Mouse (Mus musculus) heart, postnatal 36 days (tissue): Measurements from ENCODE around the gene Ehmt2. TPM values are rescaled to one million over a fixed set of nuclear protein-coding genes. Genes with fewer than 3 reads are reported as not detected.
A peak's percentile ranks its signal among the peaks of the same experiment; 100 is the strongest.
"Not testable (repeated sequence)": the region's sequence is repeated elsewhere in the genome, so short reads cannot be mapped to it uniquely, and the experiment has no call there.

Source experiments
- DNase-seq, 2 experiments: peaks; one replicate each; pipeline ENCODE4 v3.0.0; 2021 to 2022
- intact Hi-C: fragments of 180-260 bp; cut with DNase I; formaldehyde crosslinking; loops from one replicate; pipeline ENCODE4 v1.15.1; 2025
- total RNA-seq, 2 experiments: library from RNA; stranded (reverse); gene quantifications; 2 replicates each; pipeline ENCODE4 v1.2.3; 2021

Ehmt2 gene
- total RNA-seq, 2 experiments from 2014 or later: 44.6 to 49.8 TPM

DNA sequence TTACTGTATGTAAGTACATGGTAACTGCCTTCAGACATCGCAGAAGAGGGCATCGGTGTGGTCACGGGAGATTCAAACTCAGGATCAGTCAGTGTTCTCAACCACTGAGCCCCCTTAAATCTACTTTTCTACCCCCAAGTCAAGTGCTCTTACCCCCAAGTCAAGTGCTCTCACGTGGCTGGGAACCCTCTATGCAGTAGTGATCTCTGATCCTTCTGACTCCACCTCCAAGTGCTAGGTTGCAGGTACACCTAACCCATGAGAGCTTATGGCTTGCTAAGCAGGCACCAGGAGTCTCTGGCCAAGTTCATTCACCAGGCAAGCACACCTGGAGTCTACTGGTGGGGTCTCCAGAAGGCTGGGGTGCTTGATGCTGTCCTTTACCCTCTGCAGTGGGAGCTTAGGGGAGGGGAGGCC, 51.3 kb downstream of the Ehmt2 start:
- no peak for DNase-seq
- intact Hi-C loops: no loop called here

DNA sequence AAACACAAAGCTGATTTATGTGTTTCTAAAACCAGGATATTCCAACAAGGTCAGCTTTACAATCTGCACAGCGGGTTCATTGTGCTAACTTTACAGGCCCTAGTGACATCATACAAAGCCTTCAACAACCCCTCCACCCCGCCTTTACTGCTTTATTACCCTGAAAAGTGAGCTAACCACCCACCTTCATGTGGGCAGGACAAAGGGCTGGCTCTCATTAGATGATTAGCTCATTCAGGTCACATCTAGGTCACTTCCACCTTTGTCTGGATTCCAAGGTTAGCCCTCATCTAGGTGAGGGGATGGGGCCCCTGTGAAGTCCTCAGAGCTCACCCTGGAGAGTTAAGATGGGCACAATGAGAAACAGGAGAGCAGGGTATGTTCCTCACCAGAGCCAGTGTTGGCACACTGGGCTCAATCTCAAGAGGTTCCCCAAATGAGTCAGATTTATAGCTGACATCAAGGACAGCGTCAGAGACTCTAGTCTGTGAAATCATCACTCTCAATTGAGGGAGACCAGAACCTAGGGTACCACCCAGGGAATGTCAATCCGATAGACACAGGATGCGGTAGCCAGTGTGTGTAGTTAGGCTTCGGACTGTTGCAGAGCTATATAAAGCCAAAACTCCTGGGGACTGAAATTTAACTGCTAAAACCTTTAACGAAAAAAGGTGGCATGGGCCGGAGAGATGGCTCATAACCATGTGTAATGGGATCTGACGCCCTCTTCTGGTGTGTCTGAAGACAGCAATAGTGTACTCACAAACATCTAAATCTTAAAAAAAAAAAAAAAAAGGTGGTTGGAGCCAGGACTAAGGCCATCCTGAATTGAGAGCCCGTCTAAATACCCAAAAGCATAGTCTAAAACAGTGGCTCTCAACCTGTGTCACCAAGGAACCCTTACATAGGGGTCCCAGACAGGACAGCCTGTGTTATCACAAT, 52.5 kb downstream of the Ehmt2 start:
- no peak for DNase-seq
- intact Hi-C loops: no loop called here

DNA sequence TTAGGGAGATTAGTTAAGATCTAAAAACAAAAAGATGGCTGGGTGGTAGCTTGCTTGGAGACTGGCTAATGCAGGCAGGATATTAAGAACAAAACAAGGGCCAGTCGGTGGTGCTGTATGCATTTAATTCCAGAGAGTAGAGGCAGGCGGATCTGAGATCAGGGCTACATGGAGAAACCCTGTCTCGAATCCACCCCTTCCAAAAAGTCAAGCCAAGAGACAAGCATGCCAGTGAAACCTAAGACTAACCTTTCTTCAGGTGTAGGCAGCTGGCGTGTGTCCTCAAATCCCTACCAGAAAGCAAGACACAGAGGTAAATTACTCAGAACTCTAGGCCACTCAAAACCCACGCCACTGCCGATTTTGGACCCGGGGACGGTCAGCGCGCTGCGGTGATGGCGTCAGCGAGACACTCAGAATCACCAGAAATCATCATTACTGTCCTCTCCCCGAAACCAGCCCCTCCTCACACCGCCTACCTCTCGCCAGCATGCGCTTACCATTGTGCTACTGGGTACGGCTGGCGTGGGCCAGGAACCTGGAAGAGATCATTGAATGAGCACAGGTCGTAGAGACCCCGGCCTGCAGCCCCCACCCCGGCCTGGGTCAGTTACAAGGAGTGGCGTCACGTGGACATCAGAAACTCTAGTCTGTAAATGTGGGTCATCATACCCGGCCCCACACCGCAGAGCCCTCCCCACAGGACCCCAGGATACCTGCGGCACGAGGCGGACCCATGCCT, 53.5 kb downstream of the Ehmt2 start:
- no peak for DNase-seq
- intact Hi-C loops: loop anchor here (1.0 kb wide), 1 partner anchor 29 kb away; the partner anchor contains the start of gene Lsm2

DNA sequence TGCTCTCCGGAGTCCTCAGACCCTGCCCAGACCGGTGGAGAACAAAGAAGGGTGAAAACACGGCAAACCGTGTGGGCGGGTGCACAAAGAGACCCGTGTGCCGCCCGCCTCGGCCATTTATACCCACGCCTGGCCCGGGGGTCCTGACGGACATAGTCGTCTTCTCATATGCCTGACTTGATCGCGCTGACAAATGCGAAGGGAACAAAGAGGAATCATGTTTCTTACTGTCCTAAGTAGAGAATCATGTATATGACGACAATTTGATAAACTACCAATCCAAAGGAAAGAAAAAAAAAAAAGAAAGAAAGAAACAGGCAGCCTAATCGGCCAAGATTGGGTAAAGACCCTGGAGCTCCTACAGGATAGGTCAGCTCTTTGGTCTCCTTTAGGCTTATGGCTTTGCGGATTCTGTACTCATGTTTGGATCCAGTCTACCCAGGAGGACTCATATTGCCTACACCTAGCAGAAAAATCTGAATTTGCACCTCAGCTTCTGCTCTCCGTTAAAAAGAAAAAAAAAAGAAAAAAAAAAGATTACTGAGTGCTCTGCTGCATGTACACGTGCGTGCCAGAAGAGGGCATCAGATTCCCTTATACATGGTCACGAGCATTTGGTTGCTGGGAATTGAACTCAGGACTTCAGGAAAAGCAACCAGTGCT, 54.2 kb downstream of the Ehmt2 start:
- intact Hi-C loops: loop anchor here (1.0 kb wide), 1 partner anchor 29 kb away; the partner anchor contains the start of gene Lsm2
- DNase-seq: peak; percentile 89

DNA sequence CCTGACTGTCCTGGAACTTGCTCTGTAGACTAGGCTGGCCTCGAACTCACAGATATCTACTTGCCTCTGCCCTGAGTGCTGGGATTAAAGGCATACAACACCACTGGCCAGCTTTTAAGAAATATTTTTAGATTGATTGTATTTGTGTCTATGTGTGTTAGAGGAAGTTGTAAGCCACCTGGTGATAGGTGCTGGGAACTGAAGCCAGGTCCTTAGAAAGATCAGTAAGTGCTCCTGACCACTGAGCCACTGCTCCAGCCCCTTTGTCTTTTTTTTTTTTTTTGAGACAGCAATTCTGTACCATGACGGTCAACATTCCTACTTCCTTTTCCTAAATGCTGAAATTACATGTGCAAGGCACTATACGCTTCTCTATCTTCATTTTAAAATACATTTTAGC, 55.0 kb downstream of the Ehmt2 start:
- intact Hi-C loops: no loop called here
- DNase-seq: no peak

DNA sequence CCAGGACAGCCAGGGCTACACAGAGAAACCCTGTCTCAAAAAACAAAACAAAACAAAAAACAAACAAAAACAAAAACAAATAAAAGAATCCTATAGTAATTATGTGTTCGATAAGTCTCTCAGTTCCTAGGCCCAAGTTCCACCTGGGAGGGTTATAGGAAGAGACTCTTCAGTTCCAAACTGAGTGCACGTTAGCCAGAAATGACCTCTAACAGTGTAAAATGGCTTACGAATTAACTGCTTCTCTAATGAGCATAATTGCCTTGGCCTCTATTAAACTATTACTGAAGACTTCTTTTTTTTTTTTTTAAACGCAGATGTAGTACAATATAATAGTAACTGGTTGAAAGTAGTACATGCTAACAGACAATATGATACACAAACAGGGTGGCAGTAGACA, 55.6 kb downstream of the Ehmt2 start:
- DNase-seq: no peak
- intact Hi-C loops: no loop called here

DNA sequence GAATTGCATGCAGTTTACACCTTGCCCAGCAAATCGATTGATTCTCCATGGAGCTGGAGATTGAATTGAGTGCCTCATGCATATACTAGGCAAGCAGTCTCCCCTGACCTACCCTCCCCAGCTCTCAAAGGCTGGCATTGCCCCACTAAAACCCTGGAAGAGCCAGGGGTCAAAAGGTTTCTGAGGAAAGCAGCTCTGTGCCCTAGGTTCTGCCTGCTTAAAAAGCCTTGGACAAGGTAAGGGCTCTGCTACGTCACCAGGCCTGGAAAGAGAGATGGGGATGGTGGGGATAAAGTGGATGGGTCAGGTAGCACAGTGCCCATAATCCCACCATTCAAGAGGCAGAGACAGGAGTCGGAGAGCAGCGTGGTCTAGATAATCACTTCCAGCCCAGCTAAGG, 56.6 kb downstream of the Ehmt2 start:
- intact Hi-C loops: loop anchor here (1.0 kb wide), 1 partner anchor 23 kb away; no protein-coding TSS in a partner anchor
- DNase-seq: no peak

DNA sequence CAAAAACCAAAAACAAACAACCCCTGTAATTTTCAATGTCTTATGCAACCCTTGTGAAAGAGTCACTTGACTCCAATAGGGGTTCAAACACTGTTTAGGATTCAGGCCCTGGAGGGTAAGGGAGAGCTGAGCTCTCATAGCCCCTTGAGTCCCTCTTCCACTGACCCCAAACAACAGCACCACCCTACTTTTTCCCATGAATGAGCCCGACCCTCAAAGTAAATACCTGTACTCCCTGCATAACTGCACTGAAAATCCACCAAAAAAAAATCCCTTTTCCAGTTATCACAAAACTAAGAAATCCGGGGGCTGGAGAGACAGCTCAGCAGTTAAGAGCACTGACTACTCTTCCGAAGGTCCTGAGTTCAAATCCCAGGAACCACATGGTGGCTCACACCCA, 57.6 kb downstream of the Ehmt2 start:
- intact Hi-C loops: loop anchor here (1.0 kb wide), 1 partner anchor 22 kb away; no protein-coding TSS in a partner anchor

DNA sequence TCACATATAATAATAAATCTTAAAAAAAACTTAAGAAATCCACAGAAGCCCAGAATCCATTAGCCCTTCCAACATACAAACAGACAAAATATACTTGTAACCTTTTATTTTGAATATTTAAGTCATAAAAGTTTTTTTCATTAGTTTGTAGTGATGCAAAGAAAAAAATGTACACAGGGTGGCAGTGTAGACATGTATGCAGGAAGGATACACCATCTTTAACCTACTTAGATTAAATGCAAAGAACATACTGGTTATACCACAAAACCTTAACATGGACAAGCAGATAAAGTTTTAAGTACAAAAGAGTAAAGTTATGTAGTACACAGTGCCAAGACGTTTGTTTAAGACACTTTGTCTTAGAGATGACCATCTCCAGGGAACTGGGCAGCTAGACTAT, 58.1 kb downstream of the Ehmt2 start:
- no peak for DNase-seq
- intact Hi-C loops: no loop called here

More for the DNA sequence above, 57.6 kb downstream of the Ehmt2 start:
- DNase-seq: no peak

DNA sequence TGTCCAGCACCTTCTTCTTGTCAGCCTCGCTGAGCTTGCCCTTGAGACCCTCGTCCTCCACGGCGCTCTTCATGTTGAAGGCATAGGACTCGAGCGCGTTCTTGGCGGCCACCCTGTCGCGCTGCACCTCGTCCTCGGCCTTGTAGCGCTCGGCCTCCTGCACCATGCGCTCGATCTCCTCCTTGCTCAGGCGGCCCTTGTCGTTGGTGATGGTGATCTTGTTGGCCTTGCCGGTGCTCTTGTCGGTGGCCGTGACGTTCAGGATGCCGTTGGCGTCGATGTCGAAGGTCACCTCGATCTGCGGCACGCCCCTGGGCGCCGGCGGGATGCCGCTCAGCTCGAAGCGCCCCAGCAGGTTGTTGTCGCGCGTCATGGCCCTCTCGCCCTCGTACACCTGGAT, 59.0 kb downstream of the Ehmt2 start:
- DNase-seq, intact Hi-C loops: not testable (repeated sequence)

DNA sequence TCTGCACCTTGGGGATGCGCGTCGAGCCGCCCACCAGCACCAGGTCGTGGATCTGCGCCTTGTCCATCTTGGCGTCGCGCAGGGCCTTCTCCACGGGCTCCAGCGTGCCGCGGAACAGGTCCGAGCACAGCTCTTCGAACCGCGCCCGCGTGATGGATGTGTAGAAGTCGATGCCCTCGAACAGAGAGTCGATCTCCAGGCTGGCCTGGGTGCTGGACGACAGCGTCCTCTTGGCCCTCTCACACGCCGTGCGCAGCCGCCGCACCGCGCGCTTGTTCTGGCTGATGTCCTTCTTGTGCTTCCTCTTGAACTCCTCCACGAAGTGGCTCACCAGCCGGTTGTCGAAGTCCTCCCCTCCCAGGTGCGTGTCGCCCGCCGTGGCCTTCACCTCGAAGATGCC, 59.7 kb downstream of the Ehmt2 start:
- DNase-seq, intact Hi-C loops: not testable (repeated sequence)

DNA sequence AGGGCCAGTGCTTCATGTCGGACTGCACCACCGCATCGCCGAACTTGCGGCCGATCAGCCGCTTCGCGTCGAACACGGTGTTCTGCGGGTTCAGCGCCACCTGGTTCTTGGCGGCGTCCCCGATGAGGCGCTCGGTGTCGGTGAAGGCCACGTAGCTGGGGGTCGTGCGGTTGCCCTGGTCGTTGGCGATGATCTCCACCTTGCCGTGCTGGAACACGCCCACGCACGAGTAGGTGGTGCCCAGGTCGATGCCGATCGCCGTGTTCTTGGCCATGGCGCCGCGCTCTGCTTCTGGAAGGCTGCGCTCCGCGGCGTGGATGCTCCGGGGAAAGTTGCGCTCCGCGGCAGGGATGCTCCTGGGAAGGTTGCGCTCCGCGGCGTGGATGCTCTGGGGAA, 60.5 kb downstream of the Ehmt2 start:
- intact Hi-C loops, DNase-seq: not testable (repeated sequence)

DNA sequence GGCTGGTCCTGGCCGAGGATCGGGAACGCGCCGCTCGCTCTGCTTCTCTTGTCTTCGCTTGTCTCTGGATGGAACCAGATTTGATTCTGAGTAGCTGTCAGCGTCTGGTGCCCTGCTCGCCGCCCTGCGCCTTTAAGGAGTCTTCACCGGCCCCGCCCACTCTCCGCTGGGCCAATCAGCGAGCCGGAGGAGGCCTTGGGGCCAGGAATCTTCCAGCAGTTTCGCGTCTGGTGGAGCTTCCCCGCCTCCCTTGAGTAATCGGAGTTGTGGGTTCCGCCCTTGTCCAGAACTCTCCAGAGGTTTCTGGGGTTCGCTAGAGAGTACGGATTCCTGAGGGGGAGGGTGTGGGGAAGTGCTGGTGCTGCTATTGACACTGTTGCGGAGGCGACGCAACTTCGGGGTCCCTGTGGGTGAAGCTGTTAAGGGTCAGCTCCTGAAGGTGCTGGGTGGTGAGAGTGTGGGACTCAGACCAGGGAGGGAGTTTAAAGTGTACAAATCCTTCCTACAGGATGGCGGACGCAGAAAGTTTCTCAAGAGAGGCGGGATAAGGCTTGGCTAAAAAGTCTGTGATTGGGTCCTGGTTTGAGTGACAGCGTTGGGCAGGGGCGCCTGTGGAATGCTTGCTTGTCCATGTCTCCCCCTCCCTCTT, 61.0 kb downstream of the Ehmt2 start, which contains the start of gene Hspa1b:
Gene Hspa1b, minus strand, starts transcription at position 109 of the 649 bp plus-strand sequence.
- DNase-seq: peak; percentile 94
- intact Hi-C loops: not testable (repeated sequence)

DNA sequence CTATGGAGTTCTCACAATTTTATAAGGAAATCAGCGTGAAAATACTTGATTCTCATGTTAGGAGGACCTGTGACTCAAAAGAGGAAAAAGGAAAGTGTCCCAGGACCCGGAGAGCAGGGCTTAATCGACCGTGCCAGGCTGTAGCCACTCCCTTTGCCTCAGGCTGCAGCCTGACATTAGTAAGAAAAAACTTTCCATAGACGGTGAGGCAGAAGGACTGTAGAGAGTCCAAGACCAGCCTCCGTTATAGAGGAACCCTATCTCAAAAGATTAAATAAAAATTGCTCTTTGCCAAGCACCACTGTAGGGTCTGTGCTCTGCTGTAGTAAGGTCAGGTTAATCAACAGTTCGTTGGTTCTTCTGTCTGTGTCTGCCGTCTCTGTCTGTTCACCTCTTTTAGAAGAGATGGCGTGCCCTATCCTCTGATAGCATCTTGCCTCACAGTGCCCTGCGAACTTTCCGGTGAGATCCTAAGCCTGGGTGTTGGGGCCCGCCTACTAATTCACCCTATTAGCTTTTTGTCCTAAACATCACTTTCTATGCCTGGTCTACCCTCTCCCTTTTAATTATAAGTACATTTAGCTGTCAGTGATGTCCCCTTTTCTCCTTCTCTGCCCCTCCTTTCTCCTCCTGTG, 61.7 kb downstream of the Ehmt2 start:
- intact Hi-C loops: no loop called here
- DNase-seq: peak in 1 of 2 experiments; percentile 54

DNA sequence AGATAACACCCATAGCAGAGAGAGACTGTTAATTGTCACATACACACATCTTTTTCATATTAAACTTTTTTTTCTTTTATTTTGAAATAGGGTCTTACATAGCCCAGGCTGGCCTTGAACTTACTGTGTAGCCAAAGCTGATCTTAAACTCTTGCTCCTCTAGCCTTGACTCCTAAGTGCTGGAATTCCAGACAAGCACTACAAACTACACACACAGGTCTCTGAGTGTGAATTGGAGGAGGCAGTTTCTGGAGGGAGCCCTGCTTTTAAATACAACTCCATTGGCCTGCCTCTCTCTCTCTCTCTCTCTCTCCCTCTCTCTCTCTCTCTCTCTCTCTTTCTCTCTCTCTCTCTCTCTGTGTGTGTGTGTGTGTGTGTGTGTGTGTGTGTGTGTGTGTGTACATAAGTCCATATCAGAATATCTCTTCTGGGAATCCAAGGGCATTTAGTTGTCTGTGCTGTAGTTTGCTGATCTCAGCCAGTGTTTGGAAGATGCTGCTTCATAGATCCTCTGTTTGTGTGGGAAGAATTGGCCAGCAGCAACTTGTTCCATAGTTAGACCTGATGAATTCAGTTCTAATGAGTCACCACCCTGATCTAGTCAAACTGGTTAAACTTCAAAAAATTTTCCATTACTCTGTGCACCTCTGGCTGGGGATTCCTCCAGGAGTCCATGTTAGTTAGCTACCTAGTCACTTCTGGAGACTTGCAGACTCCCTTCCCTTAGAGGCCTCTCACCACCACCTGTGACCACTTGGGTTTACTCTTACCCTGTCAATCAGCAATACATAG, 62.6 kb downstream of the Ehmt2 start:
- intact Hi-C loops: no loop called here
- DNase-seq: no peak

DNA sequence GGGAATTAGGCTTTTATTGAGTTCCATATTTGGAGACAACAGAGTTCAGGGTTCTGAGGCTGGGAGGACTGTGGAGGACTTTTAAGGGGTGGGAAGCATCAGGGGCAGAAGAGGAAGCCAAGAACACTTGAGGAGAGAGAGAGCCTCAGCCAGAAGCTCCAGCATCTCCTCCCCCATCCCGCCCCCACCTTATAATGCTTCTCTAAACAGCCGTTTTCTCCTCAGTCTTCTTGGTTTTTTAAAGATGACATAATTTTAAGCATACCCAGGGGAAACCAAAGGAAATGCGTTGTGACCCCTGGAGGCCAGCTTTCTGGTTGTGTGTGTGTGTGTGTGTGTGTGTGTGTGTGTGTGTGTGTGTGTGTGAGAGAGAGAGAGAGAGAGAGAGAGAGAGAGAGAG, 63.9 kb downstream of the Ehmt2 start:
- DNase-seq: no peak
- intact Hi-C loops: no loop called here

DNA sequence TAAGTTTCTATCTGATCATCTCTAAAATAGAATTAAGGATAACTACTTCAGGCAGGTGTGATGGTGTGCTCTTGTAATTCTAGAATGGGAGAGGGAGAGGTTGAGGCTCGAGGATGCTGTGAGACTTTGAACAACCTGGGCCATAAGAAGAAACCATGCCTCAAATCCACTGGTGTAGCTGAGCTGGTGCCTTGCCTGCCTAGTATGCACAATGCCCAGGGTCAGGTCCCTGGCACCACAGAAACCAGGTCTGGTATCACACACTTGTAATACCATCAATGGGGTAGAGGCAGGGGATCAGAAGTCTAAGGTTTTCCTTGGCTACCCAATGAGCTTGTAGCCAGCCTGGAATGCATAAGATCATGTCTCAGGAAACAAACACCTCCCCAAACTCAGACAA, 64.6 kb downstream of the Ehmt2 start:
- intact Hi-C loops: no loop called here
- DNase-seq: no peak
